Mouse (Mus musculus): ENCODE results near the gene Acp2. TPM values are rescaled to one million over a fixed set of nuclear protein-coding genes. Genes with fewer than 3 reads are reported as not detected.
A peak's percentile ranks its signal among the peaks of the same experiment; 100 is the strongest.
"Not testable (repeated sequence)": the region's sequence is repeated elsewhere in the genome, so short reads cannot be mapped to it uniquely, and the experiment has no call there.

The Acp2 gene
- total and polyA plus RNA-seq, 2 experiments: 23.9 to 45.0 TPM

- peaks cover 4% of the 10 kb centered on the region; the same call in 1 of the 2 replicates for H3K36me3 ChIP-seq (ENCODE audit: control insufficient read depth, insufficient read depth, low read length)
Observed at GRCm38 (mm10) chr2:91220501-91220900, 17.8 kb downstream of the Acp2 start.

GRCm38 (mm10) chr2:91223614-91224013 is 20.9 kb downstream of the Acp2 start:
- no peak for TF ChIP-seq POLR2A (IDR thresholded peaks at IDR 0.05; ENCODE audit: extremely low read depth, insufficient read depth, low read length)
- TF ChIP-seq CTCF (IDR thresholded peaks at IDR 0.05; ENCODE audit: low read depth, low read length): peak; percentile 23; the same call in 1 of the 2 replicates
- Histone ChIP-seq H3K4me1 (ENCODE audit: control insufficient read depth, insufficient read depth, low read length) (no peaks in the 10 kb centered on the region), H3K9ac (ENCODE audit: low read depth, low read length) (no peak overlapping the region), H3K36me3 (ENCODE audit: control insufficient read depth, insufficient read depth, low read length) (no peaks in the 10 kb centered on the region), H3K27me3 (ENCODE audit: control insufficient read depth, insufficient read depth, low read length) (no peaks in the 10 kb centered on the region), H3K4me3 (ENCODE audit: insufficient read depth, low read depth, low read length) (no peak overlapping the region), H3K27ac (replicated peaks; ENCODE audit: insufficient read depth, low read depth, low read length) (no peak overlapping the region), H3K79me2 (ENCODE audit: control insufficient read depth, insufficient read depth, low read length) (no peaks in the 10 kb centered on the region)
- 75% methylated on average over 2 of the region's 2 CpGs for WGBS
- no peak for DNase-seq (ENCODE audit: extremely low read depth, low read depth, low spot score)

More at GRCm38 (mm10) chr2:91220501-91220900, 17.8 kb downstream of the Acp2 start:
- H3K9ac ChIP-seq (ENCODE audit: low read depth, low read length): no peak overlapping the region
- H3K27ac ChIP-seq (replicated peaks; ENCODE audit: insufficient read depth, low read depth, low read length): no peak overlapping the region
- peaks cover 3% of the 10 kb centered on the region; the same call in 1 of the 2 replicates for H3K4me1 ChIP-seq (ENCODE audit: control insufficient read depth, insufficient read depth, low read length)
- TF ChIP-seq POLR2A (IDR thresholded peaks at IDR 0.05; ENCODE audit: extremely low read depth, insufficient read depth, low read length) (no peak), CTCF (IDR thresholded peaks at IDR 0.05; ENCODE audit: low read depth, low read length) (no peak)
- no peak overlapping the region for H3K4me3 ChIP-seq (ENCODE audit: insufficient read depth, low read depth, low read length)
- DNase-seq (ENCODE audit: extremely low read depth, low read depth, low spot score): no peak
- H3K79me2 ChIP-seq (ENCODE audit: control insufficient read depth, insufficient read depth, low read length): no peaks in the 10 kb centered on the region
- no peaks in the 10 kb centered on the region for H3K27me3 ChIP-seq (ENCODE audit: control insufficient read depth, insufficient read depth, low read length)
- WGBS: 100% methylated on average over 3 of the region's 3 CpGs

GRCm38 (mm10) chr2:91229735-91230134 is 27.1 kb downstream of the Acp2 start:
- WGBS: 93% methylated on average over 2 of the region's 2 CpGs
- no peak for DNase-seq (ENCODE audit: extremely low read depth, low read depth, low spot score)
- Histone ChIP-seq H3K27ac (replicated peaks; ENCODE audit: insufficient read depth, low read depth, low read length) (no peak overlapping the region), H3K4me1 (ENCODE audit: control insufficient read depth, insufficient read depth, low read length) (no peaks in the 10 kb centered on the region), H3K4me3 (ENCODE audit: insufficient read depth, low read depth, low read length) (no peak overlapping the region), H3K9ac (ENCODE audit: low read depth, low read length) (no peak overlapping the region), H3K36me3 (ENCODE audit: control insufficient read depth, insufficient read depth, low read length) (0 out of 2 replicates have a peak, but pooled peaks cover 2% of the 10 kb centered on the region), H3K27me3 (ENCODE audit: control insufficient read depth, insufficient read depth, low read length) (no peaks in the 10 kb centered on the region), H3K79me2 (ENCODE audit: control insufficient read depth, insufficient read depth, low read length) (no peaks in the 10 kb centered on the region)
- no peak for TF ChIP-seq POLR2A (IDR thresholded peaks at IDR 0.05; ENCODE audit: extremely low read depth, insufficient read depth, low read length)
- no peak for TF ChIP-seq CTCF (IDR thresholded peaks at IDR 0.05; ENCODE audit: low read depth, low read length)

DNA sequence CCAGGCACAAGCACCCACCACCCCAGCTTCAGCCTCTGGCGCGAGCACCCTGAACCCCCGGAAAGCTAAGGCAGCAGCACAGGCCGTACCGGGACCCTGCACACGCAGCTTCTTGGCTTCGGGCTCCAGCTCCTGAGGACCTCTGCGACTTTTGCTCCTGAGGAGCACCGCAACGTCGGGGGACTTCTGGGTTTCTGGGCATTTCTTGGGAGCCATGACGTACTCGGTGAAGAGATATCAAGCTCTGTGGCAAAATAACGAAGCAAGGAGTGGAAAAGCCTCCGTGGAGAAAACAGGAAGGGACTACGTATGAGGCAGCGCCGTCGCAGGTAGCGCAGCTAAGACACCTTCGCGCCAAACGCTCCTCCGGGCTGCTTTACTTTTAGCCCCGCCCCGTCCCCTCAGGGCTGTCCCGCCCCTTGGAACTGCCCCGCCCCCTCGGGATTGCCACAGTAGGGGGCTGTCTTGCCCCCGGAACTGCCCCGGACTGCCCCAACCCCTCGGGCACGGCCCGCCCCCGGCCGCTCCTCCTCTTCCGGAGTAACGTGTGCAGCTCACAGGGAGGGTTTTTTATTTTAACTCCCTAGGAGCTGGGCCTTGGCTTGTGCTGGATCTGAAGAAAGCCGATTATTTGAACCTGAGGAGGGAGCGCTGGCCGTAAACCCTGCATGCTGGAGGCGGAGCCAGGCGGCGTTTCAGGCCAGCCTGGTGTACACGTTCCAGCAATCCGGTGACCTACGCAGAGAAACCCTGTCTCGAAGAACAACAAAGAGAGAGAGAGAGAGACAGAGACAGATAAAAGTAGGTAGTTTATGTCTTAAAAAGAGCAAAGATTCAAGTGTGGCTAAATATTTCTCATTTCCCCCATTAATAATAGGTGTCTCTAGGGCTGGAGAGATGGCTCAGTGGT is 34.2 kb downstream of the Acp2 start, which contains the start of gene Ddb2:
Ddb2 (minus strand) TSS at position 382 of the 910 bp plus-strand sequence.
- peak within 1 kb of the TSS; percentile 80 for H3K9ac ChIP-seq (ENCODE audit: low read depth, low read length)
- H3K36me3 ChIP-seq (ENCODE audit: control insufficient read depth, insufficient read depth, low read length): 0 out of 2 replicates have a peak, but pooled peaks cover 2% of the 10 kb centered on the region
- H3K4me1 ChIP-seq (ENCODE audit: control insufficient read depth, insufficient read depth, low read length): peaks cover 3% of the 10 kb centered on the region; the same call in 1 of the 2 replicates
- TF ChIP-seq CTCF (IDR thresholded peaks at IDR 0.05; ENCODE audit: low read depth, low read length): no peak
- TF ChIP-seq POLR2A (IDR thresholded peaks at IDR 0.05; ENCODE audit: extremely low read depth, insufficient read depth, low read length): no peak
- H3K79me2 ChIP-seq (ENCODE audit: control insufficient read depth, insufficient read depth, low read length): no peaks in the 10 kb centered on the region; the same call in 1 of the 2 replicates
- H3K27me3 ChIP-seq (ENCODE audit: control insufficient read depth, insufficient read depth, low read length): no peaks in the 10 kb centered on the region
- peak within 1 kb of the TSS; percentile 84 for H3K4me3 ChIP-seq (ENCODE audit: insufficient read depth, low read depth, low read length)
- DNase-seq (ENCODE audit: extremely low read depth, low read depth, low spot score): peak; percentile 92
- WGBS: 1% methylated on average over 48 of the region's 48 CpGs
- peak within 1 kb of the TSS; percentile 89 for H3K27ac ChIP-seq (replicated peaks; ENCODE audit: insufficient read depth, low read depth, low read length)

GRCm38 (mm10) chr2:91237511-91238080 is 34.9 kb downstream of the Acp2 start:
- not testable (repeated sequence) for H3K27me3 ChIP-seq (ENCODE audit: control insufficient read depth, insufficient read depth, low read length); H3K79me2 ChIP-seq (ENCODE audit: control insufficient read depth, insufficient read depth, low read length); H3K4me1 ChIP-seq (ENCODE audit: control insufficient read depth, insufficient read depth, low read length); H3K36me3 ChIP-seq (ENCODE audit: control insufficient read depth, insufficient read depth, low read length)
- peak overlapping the region; percentile 84 for H3K4me3 ChIP-seq (ENCODE audit: insufficient read depth, low read depth, low read length)
- WGBS: 3% methylated on average over 4 of the region's 4 CpGs
- DNase-seq (ENCODE audit: extremely low read depth, low read depth, low spot score): peak; percentile 73
- peak overlapping the region; percentile 89; the same call in 1 of the 2 replicates for H3K27ac ChIP-seq (replicated peaks; ENCODE audit: insufficient read depth, low read depth, low read length)
- H3K9ac ChIP-seq (ENCODE audit: low read depth, low read length): peak overlapping the region; percentile 24; the same call in 1 of the 2 replicates
